Mouse (Mus musculus) heart, embryonic 13.5 days (tissue): Measurements from ENCODE around the gene Sipa1. TPM values are rescaled to one million over a fixed set of nuclear protein-coding genes. Genes with fewer than 3 reads are reported as not detected.

Experiments
- ATAC-seq: fragments of 200-750 bp; cut with Nextera tagmentation; 2 replicates; pipeline ENCODE4 v1.8.0; 2017; ENCODE audit warnings: moderate TSS enrichment; ENCODE audit not compliant: insufficient number of reproducible peaks, low FRiP score, low TSS enrichment; ENCODE audit errors: extremely low read depth
- H3K27ac ChIP-seq: fragments of 300-500 bp; sonication (generic); replicated peaks from 2 replicates; pipeline ENCODE4 v1.5.1; 2015; ENCODE audit warnings: moderate library complexity, mild to moderate bottlenecking, inconsistent platforms
- H3K27me3 ChIP-seq: fragments of 300-500 bp; sonication (generic); replicated peaks from 2 replicates; pipeline ENCODE4 v1.6.1; 2015; ENCODE audit warnings: mild to moderate bottlenecking, inconsistent platforms
- H3K36me3 ChIP-seq: fragments of 300-500 bp; sonication (generic); 2 replicates; pipeline ENCODE4 v1.6.1; 2015; ENCODE audit warnings: mild to moderate bottlenecking, inconsistent platforms
- H3K4me1 ChIP-seq: fragments of 300-500 bp; sonication (generic); 2 replicates; pipeline ENCODE4 v1.6.1; 2015; ENCODE audit warnings: inconsistent platforms
- H3K4me2 ChIP-seq: fragments of 300-500 bp; sonication (generic); 2 replicates; pipeline ENCODE4 v1.6.1; 2015; ENCODE audit warnings: inconsistent platforms, mild to moderate bottlenecking, moderate library complexity
- H3K4me3 ChIP-seq: fragments of 300-500 bp; sonication (generic); 2 replicates; pipeline ENCODE4 v1.5.1; 2015; ENCODE audit warnings: moderate library complexity, mild to moderate bottlenecking, inconsistent platforms
- H3K9ac ChIP-seq: fragments of 300-500 bp; sonication (generic); 2 replicates; pipeline ENCODE4 v1.6.1; 2015; ENCODE audit warnings: inconsistent platforms, mild to moderate bottlenecking, moderate library complexity
- H3K9me3 ChIP-seq: fragments of 300-500 bp; sonication (generic); 2 replicates; pipeline ENCODE4 v1.6.1; 2016; ENCODE audit warnings: inconsistent platforms
- WGBS: fragments of 180-500 bp; shearing (Covaris S2); methylation state at CpG from one replicate; pipeline ENCODE4 v1.1.7; 2015; ENCODE audit warnings: mixed read lengths; 5-methylcytosine and 5-hydroxymethylcytosine counted together
- polyA plus RNA-seq: library from polyadenylated mRNA; unstranded; fragments of >200 nt; fragmentation: Nextera tagmentation; extraction: Ambion mirVana; gene quantifications from 2 replicates; pipeline ENCODE4 v1.2.1, GENCODE M21; 2015

Sipa1 gene
- polyA plus RNA-seq, 1 experiment from 2014 or later, result 21.9 TPM

DNA sequence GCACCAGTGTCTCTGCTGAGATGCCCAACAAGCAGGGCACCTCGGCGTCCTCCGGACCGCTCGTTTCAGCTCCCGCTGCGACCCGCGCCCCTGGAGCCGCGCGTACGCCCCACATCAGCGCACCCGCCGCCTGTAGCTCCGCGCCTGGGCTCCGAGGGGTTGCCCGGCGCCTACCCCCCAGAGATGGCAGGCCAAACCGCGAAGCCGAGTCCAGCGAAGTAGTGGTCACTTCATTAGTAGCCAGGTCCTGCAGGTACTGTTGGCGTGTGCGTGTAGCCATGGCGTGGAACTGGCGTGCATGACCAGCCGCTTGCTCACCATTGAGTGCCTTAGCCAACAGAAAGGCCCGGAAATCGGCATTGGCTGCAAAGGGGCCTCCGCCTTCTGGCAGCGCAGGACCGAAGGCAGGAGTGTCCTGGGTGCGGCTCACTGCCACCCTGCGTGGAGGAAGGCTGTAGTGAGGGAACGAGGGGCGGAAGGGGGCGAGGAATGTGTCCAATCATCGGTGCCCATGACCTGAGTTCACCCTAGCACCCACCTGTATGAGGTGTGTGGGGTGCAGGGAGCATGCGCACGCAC is 8.7 kb downstream of the Sipa1 start:
- ATAC-seq, result no peak

DNA sequence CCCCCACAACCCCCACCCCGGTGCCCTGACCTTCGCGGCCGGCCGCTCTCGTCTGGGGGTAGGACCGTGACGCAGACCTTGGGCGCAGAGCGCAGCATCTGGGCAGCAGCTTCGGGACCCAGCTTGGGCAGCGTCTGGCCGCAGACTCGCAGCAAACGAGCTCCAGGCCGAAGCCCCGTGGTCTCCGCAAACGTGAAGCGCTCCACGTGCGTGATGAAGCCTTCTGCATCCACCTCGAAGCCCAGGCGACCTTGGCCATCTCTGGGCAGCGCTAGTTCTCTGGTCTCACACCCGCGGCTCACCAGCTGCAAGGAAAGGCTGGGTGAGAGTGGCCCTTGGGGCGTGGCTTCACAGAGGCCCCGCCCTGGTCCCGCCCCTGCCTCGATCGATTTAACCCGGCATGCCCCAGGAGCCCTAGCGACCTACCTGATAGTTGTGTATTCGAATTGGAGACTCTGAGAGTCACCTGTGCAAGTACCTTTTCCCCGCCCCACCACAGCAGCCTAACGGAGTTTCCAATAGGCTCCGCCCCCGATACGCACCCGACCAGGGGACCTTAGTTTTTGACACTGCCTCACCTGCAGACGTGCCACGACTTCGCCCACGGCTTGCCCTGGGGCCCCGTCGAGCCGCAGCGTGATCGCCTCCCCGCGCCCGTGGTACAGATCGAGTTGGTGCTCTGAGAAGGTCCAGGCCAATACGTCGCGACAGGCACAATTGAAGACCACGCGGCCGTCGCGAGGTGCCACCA is 9.4 kb downstream of the Sipa1 start:
- Histone ChIP-seq H3K27me3 (peaks cover 30% of the 10 kb centered on the region), H3K36me3 (peaks cover 89% of the 10 kb centered on the region)
- peak; percentile 2; the same call in 1 of the 2 replicates for ATAC-seq

More for the DNA sequence above, 8.7 kb downstream of the Sipa1 start:
- Histone ChIP-seq H3K36me3 (peaks cover 94% of the 10 kb centered on the region), H3K9me3 (no peaks in the 10 kb centered on the region), H3K27me3 (peaks cover 30% of the 10 kb centered on the region), H3K27ac (no peak overlapping the region), H3K4me1 (peaks cover 15% of the 10 kb centered on the region), H3K4me3 (peak overlapping the region; percentile 50), H3K9ac (peak overlapping the region; percentile 68), H3K4me2 (peak overlapping the region; percentile 80)
- 24% methylated on average over 43 of the region's 43 CpGs for WGBS

DNA sequence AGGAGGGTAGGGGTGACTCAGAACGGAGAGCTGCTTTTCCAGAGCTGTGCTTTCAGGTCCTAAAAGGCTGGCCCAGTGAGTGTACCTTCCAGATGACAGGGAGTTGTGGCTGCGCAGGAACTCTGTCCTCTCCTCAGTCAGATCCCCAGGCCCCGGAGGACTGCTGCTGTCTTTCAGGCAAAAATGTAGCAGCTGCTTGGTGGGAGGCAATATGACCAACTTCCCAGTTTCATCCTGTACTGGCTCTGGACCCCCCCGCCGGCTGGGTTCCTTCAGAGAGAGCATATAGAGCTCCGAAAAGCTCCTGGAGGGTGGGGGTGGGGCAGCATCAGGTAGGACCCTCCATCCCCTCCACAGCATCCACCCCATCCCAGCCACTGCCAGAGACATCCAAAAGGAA is 10.9 kb downstream of the Sipa1 start:
- WGBS, result 78% methylated on average over 6 of the region's 6 CpGs
- Histone ChIP-seq H3K9ac (no peak overlapping the region), H3K27ac (no peak overlapping the region), H3K4me1 (peaks cover 35% of the 10 kb centered on the region), H3K4me2 (no peak overlapping the region), H3K4me3 (no peak overlapping the region), H3K9me3 (no peaks in the 10 kb centered on the region), H3K36me3 (peaks cover 82% of the 10 kb centered on the region), H3K27me3 (peaks cover 30% of the 10 kb centered on the region)
- ATAC-seq, result no peak

More for the DNA sequence above, 9.4 kb downstream of the Sipa1 start:
- peak overlapping the region; percentile 50 for H3K4me3 ChIP-seq
- peak overlapping the region; percentile 80 for H3K4me2 ChIP-seq
- H3K9me3 ChIP-seq, result no peaks in the 10 kb centered on the region
- no peak overlapping the region for H3K27ac ChIP-seq
- peaks cover 22% of the 10 kb centered on the region for H3K4me1 ChIP-seq
- H3K9ac ChIP-seq, result peak overlapping the region; percentile 68
- 13% methylated on average over 62 of the region's 62 CpGs for WGBS

DNA sequence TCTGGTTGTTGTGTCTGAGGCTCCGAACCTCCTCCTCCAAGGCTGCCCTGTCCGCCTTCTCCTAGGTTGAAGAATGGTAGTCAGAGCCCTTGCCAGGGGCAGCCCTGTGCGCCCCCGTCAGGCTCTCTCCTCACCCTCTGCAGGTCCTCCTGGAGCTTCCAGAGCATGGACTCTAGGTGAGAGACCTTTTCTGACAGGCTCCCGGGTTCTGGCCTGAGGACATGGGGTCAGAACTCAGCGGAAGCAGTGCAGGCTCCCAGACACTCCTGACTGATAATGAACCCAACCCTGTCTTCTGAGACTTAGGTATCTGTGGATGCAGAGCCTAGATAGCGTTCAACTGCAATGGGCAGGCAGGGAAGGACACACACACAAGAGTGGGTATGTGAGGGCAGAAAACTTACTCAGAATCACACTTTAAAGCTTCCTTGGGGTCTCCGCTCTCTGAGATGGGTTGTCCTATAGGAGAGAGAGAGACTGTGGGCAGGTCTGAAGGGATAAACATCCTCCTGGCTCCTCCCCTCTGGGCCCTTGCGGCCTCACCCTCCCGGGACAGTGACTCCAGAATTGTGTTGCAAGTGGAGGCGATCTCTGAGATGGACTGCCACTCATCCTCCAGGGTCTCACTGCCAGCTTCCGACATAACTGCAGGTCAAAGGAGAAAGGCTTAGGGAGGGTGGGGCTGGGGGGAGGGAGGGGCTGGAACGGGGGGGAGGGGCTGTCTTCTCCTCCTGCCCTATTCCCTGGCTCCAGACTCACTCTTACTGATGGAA is 11.8 kb downstream of the Sipa1 start:
- ATAC-seq, result no peak
- no peak overlapping the region for H3K9ac ChIP-seq
- WGBS, result 54% methylated on average over 13 of the region's 13 CpGs
- H3K27me3 ChIP-seq, result peaks cover 27% of the 10 kb centered on the region
- H3K27ac ChIP-seq, result no peak overlapping the region
- H3K4me1 ChIP-seq, result peaks cover 35% of the 10 kb centered on the region
- H3K4me2 ChIP-seq, result no peak overlapping the region
- H3K9me3 ChIP-seq, result no peaks in the 10 kb centered on the region
- peaks cover 82% of the 10 kb centered on the region for H3K36me3 ChIP-seq
- H3K4me3 ChIP-seq, result no peak overlapping the region

DNA sequence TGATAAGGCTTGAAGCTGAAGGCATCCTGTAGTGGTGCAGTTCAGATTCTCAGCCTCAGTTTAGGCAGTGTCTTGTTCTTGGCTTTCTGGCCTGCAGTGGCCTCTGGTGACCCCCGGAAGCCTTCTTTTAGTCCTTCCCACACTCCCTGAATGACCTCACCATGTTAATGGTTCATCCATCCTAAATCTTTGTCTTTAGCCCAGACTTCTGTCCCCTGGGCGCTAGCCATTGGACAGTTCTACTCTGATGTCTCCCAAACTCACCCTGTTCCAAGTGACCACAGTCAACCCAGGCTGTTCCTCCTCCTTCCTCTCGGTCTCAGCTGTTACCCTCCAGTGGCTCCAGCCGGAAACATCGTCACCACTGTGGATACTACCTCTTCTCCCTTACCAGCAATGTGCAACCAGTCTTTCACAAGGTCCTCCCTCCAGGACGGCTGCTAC is 14.2 kb downstream of the Sipa1 start:
- H3K36me3 ChIP-seq, result peaks cover 82% of the 10 kb centered on the region
- H3K4me3 ChIP-seq, result peak overlapping the region; percentile 39
- peak overlapping the region; percentile 93 for H3K27ac ChIP-seq
- peak overlapping the region; percentile 75 for H3K9ac ChIP-seq
- no peaks in the 10 kb centered on the region for H3K9me3 ChIP-seq
- H3K4me2 ChIP-seq, result peak overlapping the region; percentile 68
- peaks cover 3% of the 10 kb centered on the region for H3K27me3 ChIP-seq
- WGBS, result 58% methylated on average over 6 of the region's 6 CpGs
- H3K4me1 ChIP-seq, result peaks cover 27% of the 10 kb centered on the region
- ATAC-seq, result no peak

DNA sequence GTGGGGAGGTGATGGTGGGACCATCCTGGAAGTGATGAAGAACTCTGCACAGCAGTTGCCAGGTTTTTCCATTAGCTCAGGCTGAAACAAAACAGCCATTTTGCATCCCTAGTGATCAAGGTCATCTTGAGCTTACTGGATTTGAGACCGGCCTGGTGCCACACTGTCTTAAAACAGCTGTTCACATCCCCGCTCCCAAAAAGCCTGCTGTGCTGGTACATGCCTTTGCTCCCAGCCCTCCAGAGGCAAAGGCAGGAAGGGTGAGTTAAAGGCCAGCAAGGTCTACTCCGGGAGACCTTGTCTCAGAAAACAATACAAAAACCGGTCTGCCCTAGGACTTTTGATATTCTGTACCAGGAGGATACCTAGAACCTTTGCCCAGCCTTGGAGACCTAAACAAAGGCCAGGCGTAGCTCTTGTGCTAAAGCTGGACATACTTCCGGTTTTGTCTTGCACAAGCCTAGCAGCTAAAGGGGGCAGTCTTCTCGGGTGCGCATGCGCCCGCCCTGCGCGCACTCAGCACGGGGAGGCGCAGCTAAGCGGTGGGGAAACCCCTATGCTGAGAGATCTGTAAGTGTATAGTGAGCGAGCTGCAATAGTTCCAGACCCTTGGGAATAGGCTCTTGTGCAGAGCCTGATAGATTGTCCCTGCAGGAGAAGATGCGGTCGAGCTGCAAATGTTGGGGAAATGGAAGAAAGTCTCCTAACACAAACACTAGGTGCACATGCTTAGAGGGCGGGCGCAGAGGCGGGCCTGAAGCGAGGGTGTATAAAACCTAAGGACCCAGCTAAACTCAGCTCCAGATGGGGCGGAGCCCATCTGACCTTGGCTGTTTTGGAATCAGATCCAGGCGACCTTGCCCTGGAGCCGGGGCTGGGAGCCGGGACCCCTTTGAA is 14.9 kb downstream of the Sipa1 start:
- H3K27ac ChIP-seq, result peak overlapping the region; percentile 93
- peaks cover 20% of the 10 kb centered on the region for H3K4me1 ChIP-seq
- H3K4me3 ChIP-seq, result peak overlapping the region; percentile 39
- WGBS, result 10% methylated on average over 26 of the region's 26 CpGs
- peak overlapping the region; percentile 75 for H3K9ac ChIP-seq
- peak; percentile 70 for ATAC-seq
- no peaks in the 10 kb centered on the region for H3K9me3 ChIP-seq
- no peaks in the 10 kb centered on the region for H3K27me3 ChIP-seq
- peak overlapping the region; percentile 68 for H3K4me2 ChIP-seq
- peaks cover 82% of the 10 kb centered on the region for H3K36me3 ChIP-seq

DNA sequence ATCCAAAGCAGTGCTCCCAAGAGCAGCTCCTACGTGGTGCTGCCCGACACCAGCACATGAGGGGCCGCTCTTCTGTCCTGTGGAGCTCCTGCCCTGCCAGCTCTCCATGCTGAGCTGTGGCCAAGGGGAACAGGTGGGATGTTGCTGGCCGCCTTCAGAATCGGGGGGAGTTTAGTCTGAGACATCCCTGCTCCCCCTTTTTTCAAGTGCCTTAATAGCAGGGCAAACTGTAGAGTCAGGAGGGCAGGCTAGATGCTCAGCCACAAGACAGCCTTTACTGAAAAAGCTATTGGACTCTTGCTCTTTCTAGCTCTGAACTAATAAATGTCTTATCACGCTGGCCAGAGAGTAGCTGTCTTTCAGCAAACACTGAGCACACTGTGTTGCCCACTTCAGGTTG is 15.7 kb downstream of the Sipa1 start:
- peaks cover 82% of the 10 kb centered on the region for H3K36me3 ChIP-seq
- peak overlapping the region; percentile 93 for H3K27ac ChIP-seq
- no peaks in the 10 kb centered on the region for H3K9me3 ChIP-seq
- H3K4me3 ChIP-seq, result no peak overlapping the region
- ATAC-seq, result no peak
- H3K4me2 ChIP-seq, result no peak overlapping the region
- peak overlapping the region; percentile 75 for H3K9ac ChIP-seq
- peaks cover 20% of the 10 kb centered on the region for H3K4me1 ChIP-seq
- H3K27me3 ChIP-seq, result no peaks in the 10 kb centered on the region
- 92% methylated on average over 6 of the region's 6 CpGs for WGBS

DNA sequence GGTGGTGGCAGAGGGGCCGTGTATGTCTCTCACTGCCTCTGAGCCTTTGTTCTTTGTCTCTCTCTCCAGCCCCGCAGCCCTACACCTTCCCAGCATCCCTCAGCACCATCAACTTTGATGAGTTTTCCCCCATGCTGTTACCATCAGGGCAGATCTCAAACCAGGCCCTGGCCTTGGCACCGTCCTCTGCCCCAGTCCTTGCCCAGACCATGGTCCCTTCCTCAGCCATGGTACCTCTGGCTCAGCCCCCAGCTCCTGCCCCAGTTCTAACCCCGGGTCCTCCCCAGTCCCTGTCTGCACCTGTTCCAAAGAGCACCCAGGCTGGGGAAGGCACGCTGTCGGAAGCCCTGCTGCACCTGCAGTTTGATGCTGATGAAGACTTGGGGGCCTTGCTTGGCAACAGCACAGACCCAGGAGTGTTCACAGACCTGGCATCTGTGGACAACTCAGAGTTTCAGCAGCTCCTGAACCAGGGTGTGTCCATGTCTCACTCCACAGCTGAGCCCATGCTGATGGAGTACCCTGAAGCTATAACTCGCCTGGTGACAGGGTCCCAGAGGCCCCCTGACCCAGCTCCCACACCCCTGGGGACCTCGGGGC is 16.7 kb downstream of the Sipa1 start:
- H3K4me1 ChIP-seq, result peaks cover 20% of the 10 kb centered on the region
- H3K4me2 ChIP-seq, result no peak overlapping the region
- H3K4me3 ChIP-seq, result no peak overlapping the region
- 93% methylated on average over 8 of the region's 8 CpGs for WGBS
- no peaks in the 10 kb centered on the region for H3K9me3 ChIP-seq
- no peak overlapping the region for H3K27ac ChIP-seq
- ATAC-seq, result no peak
- H3K36me3 ChIP-seq, result peaks cover 82% of the 10 kb centered on the region
- no peaks in the 10 kb centered on the region for H3K27me3 ChIP-seq
- no peak overlapping the region for H3K9ac ChIP-seq

DNA sequence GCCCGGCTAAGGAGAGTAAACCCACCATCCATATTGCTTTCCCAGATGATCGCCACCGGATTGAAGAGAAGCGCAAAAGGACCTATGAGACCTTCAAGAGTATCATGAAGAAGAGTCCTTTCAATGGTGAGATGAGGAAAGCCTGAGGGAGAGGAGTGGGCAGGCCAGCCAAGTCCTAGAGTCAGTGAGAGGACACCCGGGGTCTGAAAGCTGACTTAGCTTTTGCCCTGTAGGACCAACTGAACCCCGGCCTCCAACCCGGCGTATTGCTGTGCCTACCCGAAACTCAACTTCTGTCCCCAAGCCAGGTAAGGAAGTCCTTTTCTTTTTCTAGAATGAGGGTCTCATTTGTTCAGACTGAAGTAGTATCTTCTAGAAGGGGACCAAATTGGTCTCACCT is 18.2 kb downstream of the Sipa1 start:
- peaks cover 82% of the 10 kb centered on the region for H3K36me3 ChIP-seq
- no peak overlapping the region for H3K4me3 ChIP-seq
- peaks cover 30% of the 10 kb centered on the region for H3K4me1 ChIP-seq
- H3K9ac ChIP-seq, result no peak overlapping the region
- no peaks in the 10 kb centered on the region for H3K27me3 ChIP-seq
- WGBS, result 93% methylated on average over 9 of the region's 9 CpGs
- H3K9me3 ChIP-seq, result no peaks in the 10 kb centered on the region
- ATAC-seq, result no peak
- H3K27ac ChIP-seq, result no peak overlapping the region
- H3K4me2 ChIP-seq, result no peak overlapping the region

DNA sequence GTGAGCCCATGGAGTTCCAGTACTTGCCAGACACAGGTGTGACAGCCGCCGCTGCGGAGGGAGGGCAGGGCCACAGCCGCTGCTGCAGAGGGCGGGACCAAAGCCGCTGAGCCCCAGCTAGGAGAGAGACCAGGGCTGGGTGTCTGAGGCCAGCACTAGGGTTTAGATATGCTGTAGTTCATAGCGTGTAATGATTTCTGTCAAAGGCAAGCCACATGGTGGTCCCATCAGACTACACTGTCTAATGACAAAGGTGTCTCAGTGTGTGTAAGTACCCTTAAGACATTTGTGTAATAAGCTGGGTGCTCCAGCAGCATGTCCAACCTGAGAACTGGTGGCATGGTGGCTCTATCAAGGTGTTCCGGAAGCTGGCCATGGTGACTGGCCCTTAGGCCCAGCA is 21.9 kb downstream of the Sipa1 start:
- Histone ChIP-seq H3K4me3 (no peak overlapping the region), H3K36me3 (peaks cover 82% of the 10 kb centered on the region)

More for the DNA sequence above, 21.9 kb downstream of the Sipa1 start:
- Histone ChIP-seq H3K27me3 (no peaks in the 10 kb centered on the region), H3K9ac (no peak overlapping the region), H3K4me2 (no peak overlapping the region), H3K4me1 (peaks cover 37% of the 10 kb centered on the region), H3K27ac (no peak overlapping the region), H3K9me3 (no peaks in the 10 kb centered on the region)
- 84% methylated on average over 8 of the region's 8 CpGs for WGBS
- ATAC-seq, result no peak
